Mouse (Mus musculus) heart, embryonic 15.5 days (tissue): ENCODE data around the gene Alyref. TPM values are rescaled to one million over a fixed set of nuclear protein-coding genes. Genes with fewer than 3 reads are reported as not detected.
A peak's percentile ranks its signal among the peaks of the same experiment; 100 is the strongest.
"Not testable (repeated sequence)": the region's sequence is repeated elsewhere in the genome, so short reads cannot be mapped to it uniquely, and the experiment has no call there.

Experiments
- ATAC-seq: fragments of 200-750 bp; cut with Nextera tagmentation; replicated peaks from 2 replicates; pipeline ENCODE4 v1.8.0; 2017; ENCODE audit warnings: low read depth, moderate TSS enrichment; ENCODE audit not compliant: insufficient number of reproducible peaks, insufficient read depth, low FRiP score
- H3K27ac ChIP-seq: fragments of 300-500 bp; sonication (generic); 2 replicates; pipeline ENCODE4 v1.5.1; 2015; ENCODE audit warnings: mild to moderate bottlenecking, inconsistent platforms
- H3K27me3 ChIP-seq: fragments of 300-500 bp; sonication (generic); 2 replicates; pipeline ENCODE4 v1.6.1; 2015; ENCODE audit warnings: inconsistent platforms
- H3K36me3 ChIP-seq: fragments of 300-500 bp; sonication (generic); 2 replicates; pipeline ENCODE4 v1.6.1; 2015; ENCODE audit warnings: mild to moderate bottlenecking, inconsistent platforms
- H3K4me1 ChIP-seq: fragments of 300-500 bp; sonication (generic); replicated peaks from 2 replicates; pipeline ENCODE4 v1.6.1; 2015; ENCODE audit warnings: inconsistent platforms
- H3K4me2 ChIP-seq: fragments of 300-500 bp; sonication (generic); 2 replicates; pipeline ENCODE4 v1.6.1; 2015; ENCODE audit warnings: inconsistent platforms, mild to moderate bottlenecking, moderate library complexity
- H3K4me3 ChIP-seq: fragments of 300-500 bp; sonication (generic); 2 replicates; pipeline ENCODE4 v1.5.1; 2015; ENCODE audit warnings: mild to moderate bottlenecking, inconsistent platforms
- H3K9ac ChIP-seq: fragments of 300-500 bp; sonication (generic); 2 replicates; pipeline ENCODE4 v1.6.1; 2015; ENCODE audit warnings: mild to moderate bottlenecking, inconsistent platforms
- H3K9me3 ChIP-seq: fragments of 300-500 bp; sonication (generic); replicated peaks from 2 replicates; pipeline ENCODE4 v1.6.1; 2016; ENCODE audit warnings: inconsistent platforms
- WGBS: fragments of 180-500 bp; shearing (Covaris S2); methylation state at CpG from one replicate; pipeline ENCODE4 v1.1.7; 2015; ENCODE audit warnings: mixed read lengths; 5-methylcytosine and 5-hydroxymethylcytosine counted together
- polyA plus RNA-seq: library from polyadenylated mRNA; unstranded; fragments of >200 nt; fragmentation: Nextera tagmentation; extraction: Ambion mirVana; gene quantifications from 2 replicates; pipeline ENCODE4 v1.2.1, GENCODE M21; 2015

Gene Alyref
- polyA plus RNA-seq, 1 experiment from 2014 or later, result 238 TPM

- WGBS, result 39% methylated on average over 3 of the region's 3 CpGs
- peak overlapping the region; percentile 93 for H3K9ac ChIP-seq
- H3K9me3 ChIP-seq, result no peaks in the 10 kb centered on the region
- H3K27me3 ChIP-seq, result no peaks in the 10 kb centered on the region
- no peak for ATAC-seq
- peak overlapping the region; percentile 70 for H3K4me2 ChIP-seq
- peaks cover 22% of the 10 kb centered on the region for H3K4me1 ChIP-seq
- H3K27ac ChIP-seq, result no peak overlapping the region
- peaks cover 48% of the 10 kb centered on the region for H3K36me3 ChIP-seq
- H3K4me3 ChIP-seq, result peak overlapping the region; percentile 93
Measured at GRCm38 (mm10) chr11:120571122-120571521, 27.0 kb downstream of the Alyref start.

GRCm38 (mm10) chr11:120568324-120568723, 29.8 kb downstream of the Alyref start:
- Histone ChIP-seq H3K4me2 (no peak overlapping the region), H3K9ac (no peak overlapping the region), H3K36me3 (peaks cover 73% of the 10 kb centered on the region), H3K9me3 (no peaks in the 10 kb centered on the region), H3K27ac (no peak overlapping the region), H3K4me1 (peaks cover 14% of the 10 kb centered on the region), H3K4me3 (no peak overlapping the region), H3K27me3 (no peaks in the 10 kb centered on the region)
- WGBS, result 83% methylated on average over 6 of the region's 6 CpGs
- no peak for ATAC-seq

GRCm38 (mm10) chr11:120565114-120565513, 33.1 kb downstream of the Alyref start:
- Histone ChIP-seq H3K9me3 (no peaks in the 10 kb centered on the region), H3K27ac (no peak overlapping the region), H3K36me3 (peaks cover 93% of the 10 kb centered on the region), H3K9ac (no peak overlapping the region), H3K4me3 (no peak overlapping the region), H3K4me2 (no peak overlapping the region), H3K4me1 (no peaks in the 10 kb centered on the region), H3K27me3 (no peaks in the 10 kb centered on the region)
- no peak for ATAC-seq
- WGBS, result 80% methylated on average over 9 of the region's 9 CpGs

- no peaks in the 10 kb centered on the region for H3K9me3 ChIP-seq
- no peak overlapping the region for H3K4me2 ChIP-seq
- H3K9ac ChIP-seq, result no peak overlapping the region
- no peak overlapping the region for H3K27ac ChIP-seq
- 95% methylated on average over 13 of the region's 13 CpGs for WGBS
- ATAC-seq, result no peak
- peaks cover 90% of the 10 kb centered on the region for H3K36me3 ChIP-seq
- H3K27me3 ChIP-seq, result no peaks in the 10 kb centered on the region
- H3K4me3 ChIP-seq, result no peak overlapping the region
- no peaks in the 10 kb centered on the region for H3K4me1 ChIP-seq
Measured at GRCm38 (mm10) chr11:120562949-120563348, 35.2 kb downstream of the Alyref start.

- Histone ChIP-seq H3K9me3 (no peaks in the 10 kb centered on the region), H3K27me3 (no peaks in the 10 kb centered on the region), H3K4me3 (no peak overlapping the region), H3K4me1 (no peaks in the 10 kb centered on the region), H3K36me3 (peaks cover 72% of the 10 kb centered on the region), H3K4me2 (no peak overlapping the region), H3K27ac (no peak overlapping the region), H3K9ac (no peak overlapping the region)
- WGBS, result 91% methylated on average over 13 of the region's 13 CpGs
- 0 out of 2 replicates have a peak, but pooled peaks have one; percentile 31 for ATAC-seq
Measured at GRCm38 (mm10) chr11:120560952-120561728, 37.0 kb downstream of the Alyref start.

GRCm38 (mm10) chr11:120558843-120559242, 39.3 kb downstream of the Alyref start:
- H3K27me3 ChIP-seq, result not testable (repeated sequence)

GRCm38 (mm10) chr11:120555260-120555659, 42.9 kb downstream of the Alyref start:
- Histone ChIP-seq H3K4me2 (no peak overlapping the region), H3K36me3 (peaks cover 16% of the 10 kb centered on the region), H3K4me3 (no peak overlapping the region), H3K27me3 (no peaks in the 10 kb centered on the region), H3K4me1 (peaks cover 12% of the 10 kb centered on the region), H3K9ac (no peak overlapping the region), H3K27ac (peak overlapping the region; percentile 38; the same call in 1 of the 2 replicates), H3K9me3 (no peaks in the 10 kb centered on the region)
- 44% methylated on average over 2 of the region's 2 CpGs for WGBS
- ATAC-seq, result 0 out of 2 replicates have a peak, but pooled peaks have one; percentile 43

More at GRCm38 (mm10) chr11:120558843-120559242, 39.3 kb downstream of the Alyref start:
- not testable (repeated sequence) for H3K9me3 ChIP-seq, H3K4me2 ChIP-seq, H3K4me3 ChIP-seq, H3K9ac ChIP-seq, H3K27ac ChIP-seq, ATAC-seq
- Histone ChIP-seq H3K36me3 (peaks cover 52% of the 10 kb centered on the region), H3K4me1 (peaks cover 11% of the 10 kb centered on the region; the same call in 1 of the 2 replicates)
- 87% methylated on average over 6 of the region's 6 CpGs for WGBS

- Histone ChIP-seq H3K4me2 (no peak overlapping the region), H3K9ac (no peak overlapping the region), H3K4me3 (no peak overlapping the region), H3K36me3 (peaks cover 11% of the 10 kb centered on the region; the same call in 1 of the 2 replicates), H3K4me1 (peaks cover 16% of the 10 kb centered on the region), H3K27ac (peak overlapping the region; percentile 44; the same call in 1 of the 2 replicates), H3K9me3 (no peaks in the 10 kb centered on the region), H3K27me3 (no peaks in the 10 kb centered on the region)
- 0 out of 2 replicates have a peak, but pooled peaks have one; percentile 24 for ATAC-seq
- 28% methylated on average over 7 of the region's 7 CpGs for WGBS
Measured at GRCm38 (mm10) chr11:120554834-120555233, 43.3 kb downstream of the Alyref start.

- no peak overlapping the region for H3K4me2 ChIP-seq
- no peak overlapping the region for H3K9ac ChIP-seq
- ATAC-seq, result no peak
- 52% methylated on average over 5 of the region's 5 CpGs for WGBS
- H3K36me3 ChIP-seq, result no peaks in the 10 kb centered on the region
- H3K27ac ChIP-seq, result no peak overlapping the region
- H3K27me3 ChIP-seq, result no peaks in the 10 kb centered on the region
- peaks cover 29% of the 10 kb centered on the region for H3K4me1 ChIP-seq
- no peak overlapping the region for H3K4me3 ChIP-seq
- H3K9me3 ChIP-seq, result no peaks in the 10 kb centered on the region
Measured at GRCm38 (mm10) chr11:120552736-120553135, 45.4 kb downstream of the Alyref start.

GRCm38 (mm10) chr11:120550810-120551440, 47.2 kb downstream of the Alyref start, which contains the start of gene Ppp1r27:
TSS of gene Ppp1r27 (minus strand) at chr11:120551132.
- Histone ChIP-seq H3K36me3 (no peaks in the 10 kb centered on the region), H3K27me3 (no peaks in the 10 kb centered on the region), H3K4me3 (peak within 1 kb of the TSS; percentile 96), H3K9ac (peak within 1 kb of the TSS; percentile 97), H3K9me3 (no peaks in the 10 kb centered on the region), H3K4me2 (peak within 1 kb of the TSS; percentile 87), H3K27ac (peak within 1 kb of the TSS; percentile 94), H3K4me1 (peaks cover 39% of the 10 kb centered on the region)
- no peak for ATAC-seq
- WGBS, result 90% methylated on average over 28 of the region's 28 CpGs

GRCm38 (mm10) chr11:120549986-120550809, 48.0 kb downstream of the Alyref start:
- peak overlapping the region; percentile 94 for H3K27ac ChIP-seq
- H3K4me1 ChIP-seq, result peaks cover 35% of the 10 kb centered on the region
- 70% methylated on average over 11 of the region's 11 CpGs for WGBS
- H3K36me3 ChIP-seq, result no peaks in the 10 kb centered on the region
- peak overlapping the region; percentile 87 for H3K4me2 ChIP-seq
- peak overlapping the region; percentile 96 for H3K4me3 ChIP-seq
- peak overlapping the region; percentile 97 for H3K9ac ChIP-seq
- H3K9me3 ChIP-seq, result no peaks in the 10 kb centered on the region
- no peaks in the 10 kb centered on the region for H3K27me3 ChIP-seq
- ATAC-seq, result no peak
